In the genomic region with DNA sequence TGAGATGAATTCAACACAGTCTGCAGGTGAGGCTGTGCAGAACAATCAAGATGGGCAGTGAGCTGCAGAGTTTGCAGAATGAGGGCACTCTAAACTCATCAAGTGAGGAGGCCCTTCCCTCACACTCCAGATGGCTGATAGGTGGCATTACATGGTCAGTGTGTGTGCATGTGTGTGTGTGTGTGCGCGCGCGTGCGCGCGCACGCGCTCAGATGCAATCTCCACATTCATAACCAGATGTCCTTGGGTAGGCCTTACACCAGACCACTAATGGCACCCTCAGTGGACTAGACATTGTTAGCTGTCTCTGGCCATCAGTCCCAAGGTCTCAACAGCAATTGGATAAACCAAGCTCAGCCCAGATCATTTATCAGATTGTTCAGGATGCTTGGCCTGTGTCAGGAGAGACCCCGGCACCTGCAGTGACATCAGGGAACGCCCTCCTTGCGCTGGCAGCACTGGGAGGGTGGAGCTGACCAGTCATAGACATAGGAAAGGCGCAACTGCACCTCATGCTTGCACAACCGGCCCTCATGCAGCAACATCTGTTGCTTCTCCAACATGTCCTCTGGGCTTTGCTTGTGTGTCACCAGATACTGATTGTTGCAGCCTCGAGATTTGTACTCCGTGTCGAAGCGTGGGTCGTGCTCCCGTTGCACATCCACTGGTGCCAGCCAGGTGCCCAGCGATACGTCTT, we compare ENCODE assay signal across 8 mouse cellular contexts. TPM values are rescaled to one million over a fixed set of nuclear protein-coding genes. Genes with fewer than 3 reads are reported as not detected.
DNase-seq lines count a peak whose midpoint lies in the region; ATAC-seq and TF ChIP-seq lines count a peak whose summit lies in the region.

No protein-coding gene starts in this region.

- H3K27ac ChIP-seq in heart, adult 2 months: no peak overlapping the region
- H3K27ac ChIP-seq in forebrain, embryonic 15.5 days (replicated peaks): peak overlapping the region; percentile 98
- H3K27ac ChIP-seq in liver, adult 2 months (replicated peaks; ENCODE audit: insufficient read depth, low read depth, low read length): no peak overlapping the region

- H3K4me2 ChIP-seq in forebrain, embryonic 15.5 days (replicated peaks): peak overlapping the region; percentile 100
- H3K4me2 ChIP-seq in myocyte (ENCODE audit: low read depth): peak overlapping the region; percentile 77

- peaks cover 8% of the 10 kb centered on the region for H3K4me1 ChIP-seq in heart, adult 2 months (ENCODE audit: control insufficient read depth, insufficient read depth, low read length)
- H3K4me1 ChIP-seq in forebrain, embryonic 15.5 days: peaks cover 30% of the 10 kb centered on the region
- H3K4me1 ChIP-seq in liver, adult 2 months (ENCODE audit: control insufficient read depth, insufficient read depth, low read length): peaks cover 10% of the 10 kb centered on the region; the same call in 1 of the 2 replicates

- ATAC-seq in forebrain, embryonic 15.5 days (replicated peaks): no peak

- intact Hi-C loops in heart, adult 2 months (cut with DNase I): loop anchor here (1.0 to 5.0 kb wide), 5 partner anchors 33 to 124 kb away; a partner anchor contains a TSS
- intact Hi-C loops in heart, postnatal 25 days (cut with DNase I): no loop called here

- H3K9me3 ChIP-seq in forebrain, embryonic 15.5 days: no peaks in the 10 kb centered on the region

- no peak for TF ChIP-seq EP300 in heart, adult 2 months (IDR thresholded peaks at IDR 0.05; ENCODE audit: insufficient read depth, low read depth, low read length)

- peak overlapping the region; percentile 93 for H3ac ChIP-seq in myocyte (ENCODE audit: control insufficient read depth, insufficient read length)

- H3K4me3 ChIP-seq in heart, adult 2 months: peak overlapping the region; percentile 68
- H3K4me3 ChIP-seq in forebrain, embryonic 15.5 days: peak overlapping the region; percentile 97
- peak overlapping the region; percentile 81; the same call in 1 of the 2 replicates for H3K4me3 ChIP-seq in liver, adult 2 months (ENCODE audit: insufficient read depth, low read depth, low read length)
- peak overlapping the region; percentile 97 for H3K4me3 ChIP-seq in myocyte

- H3K9ac ChIP-seq in heart, adult 2 months (ENCODE audit: low read depth, low read length): peak overlapping the region; percentile 94
- peak overlapping the region; percentile 80 for H3K9ac ChIP-seq in forebrain, embryonic 15.5 days (replicated peaks)
- 0 out of 2 replicates have a peak overlapping the region, but pooled peaks have one; percentile 11 for H3K9ac ChIP-seq in liver, adult 2 months (ENCODE audit: low read depth, low read length)

- peaks cover 4% of the 10 kb centered on the region; the same call in 1 of the 2 replicates for H3K36me3 ChIP-seq in heart, adult 2 months (ENCODE audit: control insufficient read depth, insufficient read depth, low read length)
- 0 out of 2 replicates have a peak, but pooled peaks cover 7% of the 10 kb centered on the region for H3K36me3 ChIP-seq in forebrain, embryonic 15.5 days
- no peaks in the 10 kb centered on the region; the same call in 1 of the 2 replicates for H3K36me3 ChIP-seq in liver, adult 2 months (ENCODE audit: control insufficient read depth, insufficient read depth, low read length)
- no peaks in the 10 kb centered on the region for H3K36me3 ChIP-seq in myocyte (ENCODE audit: control insufficient read depth, insufficient read depth)

- TF ChIP-seq POLR2A in heart, adult 2 months (IDR thresholded peaks at IDR 0.05; ENCODE audit: insufficient read depth, low read depth, low read length): no peak
- TF ChIP-seq POLR2A in liver, adult 2 months (IDR thresholded peaks at IDR 0.05; ENCODE audit: extremely low read depth, insufficient read depth, low read length): no peak
- no peak for TF ChIP-seq POLR2A in myocyte (IDR thresholded peaks at IDR 0.05; ENCODE audit: insufficient read length, low read depth)

- DNase-seq in heart, adult 2 months: peak in 1 of 2 experiments; percentile 8
- no peak for DNase-seq in heart, postnatal 25 days (ENCODE audit: low spot score)
- peak; percentile 51 for DNase-seq in ES-CJ7 (ENCODE audit: low read depth, low spot score)
- DNase-seq in liver, adult 2 months (ENCODE audit: extremely low read depth, low read depth, low spot score): no peak
- DNase-seq in adrenal gland, postnatal 25 days: no peak
- DNase-seq in frontal cortex, postnatal 14 days (ENCODE audit: low spot score in 2 of 2): no peak

- 79% methylated on average over 22 of the region's 22 CpGs for WGBS in heart, adult 2 months
- WGBS in forebrain, embryonic 15.5 days: 88% methylated on average over 22 of the region's 22 CpGs
- 88% methylated on average over 22 of the region's 22 CpGs for WGBS in liver, adult 2 months

- TF ChIP-seq CTCF in heart, adult 2 months (IDR thresholded peaks at IDR 0.05): no peak
- TF ChIP-seq CTCF in liver, adult 2 months (IDR thresholded peaks at IDR 0.05; ENCODE audit: low read depth, low read length): no peak

- peaks cover 5% of the 10 kb centered on the region; the same call in 1 of the 2 replicates for H3K79me2 ChIP-seq in heart, adult 2 months (replicated peaks; ENCODE audit: control insufficient read depth, insufficient read depth, low read length)
- H3K79me2 ChIP-seq in liver, adult 2 months (ENCODE audit: control insufficient read depth, insufficient read depth, low read length): peaks cover 14% of the 10 kb centered on the region; the same call in 1 of the 2 replicates
- H3K79me2 ChIP-seq in myocyte (ENCODE audit: control insufficient read depth, insufficient read depth): peaks cover 34% of the 10 kb centered on the region

- H3K27me3 ChIP-seq in heart, adult 2 months (ENCODE audit: control insufficient read depth, insufficient read depth, low read length): no peaks in the 10 kb centered on the region
- no peaks in the 10 kb centered on the region for H3K27me3 ChIP-seq in forebrain, embryonic 15.5 days
- H3K27me3 ChIP-seq in liver, adult 2 months (ENCODE audit: control insufficient read depth, insufficient read depth, low read length): no peaks in the 10 kb centered on the region
- no peaks in the 10 kb centered on the region for H3K27me3 ChIP-seq in myocyte (ENCODE audit: control insufficient read depth, insufficient read depth, insufficient read length)

TF ChIP-seq in myocyte, 11 proteins besides CTCF, POLR2A, EP300 and RAD21:
- no peak for TF ChIP-seq USF1 (IDR thresholded peaks at IDR 0.05; ENCODE audit: low read depth)
- no peak for TF ChIP-seq POLR2AphosphoS2 (IDR thresholded peaks at IDR 0.05; ENCODE audit: insufficient read length, low read depth)
- no peak for TF ChIP-seq TCF12 (IDR thresholded peaks at IDR 0.05; ENCODE audit: insufficient read depth, poor library complexity, severe bottlenecking)
- TF ChIP-seq MYOG (IDR thresholded peaks at IDR 0.05; ENCODE audit: control insufficient read depth in 1 of 3, insufficient read depth in 1 of 3, insufficient read length in 2 of 3, low read depth in 2 of 3): no peak
- no peak for TF ChIP-seq TCF3 (IDR thresholded peaks at IDR 0.05; ENCODE audit: insufficient read length, low read depth)

RNA-seq across cellular contexts. Expression of a gene that starts 1.1 kb away (rescaled TPM):
- 1 to 10 TPM; 2.5 to 3.0 TPM for total RNA-seq in heart, adult 2 months (2021)
- polyA plus RNA-seq in heart, adult 2 months (2012; rRNA removed): 2.7 and 3.6 TPM in 2 replicates
- 1 to 10 TPM; 2.4 to 2.7 TPM for total RNA-seq in heart, postnatal 25 days (2021)
- polyA plus RNA-seq in forebrain, embryonic 15.5 days (2015; fragmentation: Nextera tagmentation; extraction: Ambion mirVana): 27.8 and 30.2 TPM in 2 replicates
- total RNA-seq in liver, adult 2 months (2014; rRNA removed): 2.8 TPM in 2 replicates
- 2.5 and 2.6 TPM in 2 replicates for polyA plus RNA-seq in liver, adult 2 months (2012; rRNA removed)
- 5.4 TPM for polyA plus RNA-seq in myocyte (2012; fragmentation: generic; extraction: Trizol)
- total RNA-seq in adrenal gland, postnatal 25 days (2021): 6.6 and 9.7 TPM in 2 replicates

RNA-seq across cellular contexts. Expression of a gene that starts 1.3 kb away (rescaled TPM):
- 10 to 100 TPM; 79.2 to 91.0 TPM for total RNA-seq in heart, adult 2 months (2021)
- polyA plus RNA-seq in heart, adult 2 months (2012; rRNA removed): 23.7 and 37.1 TPM in 2 replicates
- total RNA-seq in heart, postnatal 25 days (2021): 10 to 100 TPM; 77.3 to 81.8 TPM
- polyA plus RNA-seq in forebrain, embryonic 15.5 days (2015; fragmentation: Nextera tagmentation; extraction: Ambion mirVana): 114 and 117 TPM in 2 replicates
- 141 and 156 TPM in 2 replicates for total RNA-seq in liver, adult 2 months (2014; rRNA removed)
- polyA plus RNA-seq in liver, adult 2 months (2012; rRNA removed): 34.9 and 37.2 TPM in 2 replicates
- polyA plus RNA-seq in myocyte (2012; fragmentation: generic; extraction: Trizol): 137 TPM
- 248 and 275 TPM in 2 replicates for total RNA-seq in adrenal gland, postnatal 25 days (2021)

RNA-seq across cellular contexts. Expression of a gene that starts 22.3 kb away (rescaled TPM):
- not detected for total RNA-seq in heart, adult 2 months (2021)
- polyA plus RNA-seq in heart, adult 2 months (2012; rRNA removed): 1.1 and 1.4 TPM in 2 replicates
- total RNA-seq in heart, postnatal 25 days (2021): under 1 TPM in 1 of 2 experiments, not detected in 1; 0.23 TPM
- polyA plus RNA-seq in forebrain, embryonic 15.5 days (2015; fragmentation: Nextera tagmentation; extraction: Ambion mirVana): 0.83 and 0.95 TPM in 2 replicates
- total RNA-seq in liver, adult 2 months (2014; rRNA removed): 0.65 and 0.67 TPM in 2 replicates
- 0.83 and 2.5 TPM in 2 replicates for polyA plus RNA-seq in liver, adult 2 months (2012; rRNA removed)
- 0.64 TPM for polyA plus RNA-seq in myocyte (2012; fragmentation: generic; extraction: Trizol)
- total RNA-seq in adrenal gland, postnatal 25 days (2021): 1.5 TPM in 1 of 2 replicates, not detected in the other

RNA-seq across cellular contexts. Expression of a gene that starts 29.2 kb away (rescaled TPM):
- total RNA-seq in heart, adult 2 months (2021): 10 to 100 TPM; 16.6 to 17.9 TPM
- polyA plus RNA-seq in heart, adult 2 months (2012; rRNA removed): 17.2 and 21.8 TPM in 2 replicates
- total RNA-seq in heart, postnatal 25 days (2021): 10 to 100 TPM; 13.3 to 14.6 TPM
- 7.4 and 9.0 TPM in 2 replicates for polyA plus RNA-seq in forebrain, embryonic 15.5 days (2015; fragmentation: Nextera tagmentation; extraction: Ambion mirVana)
- 1.8 and 2.1 TPM in 2 replicates for total RNA-seq in liver, adult 2 months (2014; rRNA removed)
- polyA plus RNA-seq in liver, adult 2 months (2012; rRNA removed): 2.6 and 3.3 TPM in 2 replicates
- polyA plus RNA-seq in myocyte (2012; fragmentation: generic; extraction: Trizol): 2.1 TPM
- 70.6 and 77.9 TPM in 2 replicates for total RNA-seq in adrenal gland, postnatal 25 days (2021)

RNA-seq across cellular contexts. Expression of a gene that starts 34.6 kb away (rescaled TPM):
- total RNA-seq in heart, adult 2 months (2021): under 1 TPM in 1 of 2 experiments, not detected in 1; 0.31 TPM
- polyA plus RNA-seq in heart, adult 2 months (2012; rRNA removed): 0.80 and 0.82 TPM in 2 replicates
- total RNA-seq in heart, postnatal 25 days (2021): under 1 TPM in 1 of 2 experiments, not detected in 1; 0.34 TPM
- polyA plus RNA-seq in forebrain, embryonic 15.5 days (2015; fragmentation: Nextera tagmentation; extraction: Ambion mirVana): 0.66 and 1.5 TPM in 2 replicates
- 0.94 TPM in 1 of 2 replicates, not detected in the other for total RNA-seq in liver, adult 2 months (2014; rRNA removed)
- 0.41 and 0.81 TPM in 2 replicates for polyA plus RNA-seq in liver, adult 2 months (2012; rRNA removed)
- polyA plus RNA-seq in myocyte (2012; fragmentation: generic; extraction: Trizol): 0.40 TPM
- not detected in 2 replicates for total RNA-seq in adrenal gland, postnatal 25 days (2021)

Comparison
In these comparisons a context has a peak if more than half of its experiments do, and no peak if none do; other contexts are left out.
1. H3K9ac ChIP-seq: peak in every context shown above with its lines; median percentile 94 in heart, adult 2 months; 80 in forebrain, embryonic 15.5 days; 11 in liver, adult 2 months.